Mouse (Mus musculus) olfactory bulb, adult 2 months (tissue): ENCODE measurements around the gene Anks3. TPM values are rescaled to one million over a fixed set of nuclear protein-coding genes. Genes with fewer than 3 reads are reported as not detected.
A peak's percentile ranks its signal among the peaks of the same experiment; 100 is the strongest.

ENCODE experiments used
- H3K27ac ChIP-seq: fragments of 200-500 bp; 2 replicates; pipeline ENCODE4 v1.5.1; 2012; ENCODE audit warnings: low read depth, low read length; ENCODE audit not compliant: insufficient read depth
- H3K4me1 ChIP-seq: fragments of 200-500 bp; 2 replicates; pipeline ENCODE4 v1.6.1; 2012; ENCODE audit warnings: low read length; ENCODE audit not compliant: control insufficient read depth, insufficient read depth
- H3K4me3 ChIP-seq: fragments of 200-500 bp; 2 replicates; pipeline ENCODE4 v1.5.1; 2012; ENCODE audit warnings: mild to moderate bottlenecking, low read depth, low read length, moderate library complexity; ENCODE audit not compliant: insufficient read depth
- CTCF ChIP-seq: fragments of 200-500 bp; IDR thresholded peaks from 2 replicates; pipeline ENCODE4 v1.5.1; 2012; ENCODE audit warnings: low read depth, mild to moderate bottlenecking, low read length, moderate library complexity; ENCODE audit not compliant: insufficient read depth
- POLR2A ChIP-seq: fragments of 200-500 bp; IDR thresholded peaks from 2 replicates; pipeline ENCODE4 v1.6.1; 2012; ENCODE audit warnings: mild to moderate bottlenecking, low read depth, low read length, moderate library complexity; ENCODE audit not compliant: insufficient read depth
- WGBS: fragments of 180-500 bp; shearing (Covaris S2); methylation state at CpG from one replicate; pipeline ENCODE4 v1.1.7; 2018; 5-methylcytosine and 5-hydroxymethylcytosine counted together
- polyA plus RNA-seq: library from polyadenylated mRNA; stranded (reverse); fragments of >200 nt; gene quantifications from 2 replicates; pipeline ENCODE4 v1.2.4, GENCODE M21; 2012; ENCODE audit warnings: low replicate concordance; ENCODE audit not compliant: missing spikeins, insufficient read depth, insufficient read length

The Anks3 gene
- polyA plus RNA-seq, 1 experiment, result not detected

DNA sequence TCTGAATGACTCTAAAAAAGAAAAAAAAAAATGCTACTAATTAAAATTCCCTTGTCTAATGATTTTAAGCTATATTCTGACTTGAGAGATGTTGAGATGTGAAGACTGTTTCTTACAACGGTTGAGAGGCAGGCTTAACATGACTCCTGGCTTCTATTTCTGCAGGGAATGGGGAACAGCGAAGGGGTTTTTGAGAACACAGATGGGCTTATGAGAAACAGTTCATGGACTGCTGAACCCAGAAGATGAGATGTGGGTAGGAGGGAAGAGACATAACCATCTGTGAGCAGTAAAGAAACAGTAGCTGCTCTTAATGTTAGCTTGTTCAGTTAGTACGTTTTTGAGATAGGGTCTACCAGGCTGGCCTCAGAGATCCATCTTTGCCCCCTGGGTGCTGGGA, 7.4 kb downstream of the Anks3 start:
- 60% methylated on average over 3 of the region's 3 CpGs for WGBS
- no peak for TF ChIP-seq POLR2A
- TF ChIP-seq CTCF, result no peak
- Histone ChIP-seq H3K27ac (no peak overlapping the region), H3K4me3 (no peak overlapping the region), H3K4me1 (peaks cover 11% of the 10 kb centered on the region)

DNA sequence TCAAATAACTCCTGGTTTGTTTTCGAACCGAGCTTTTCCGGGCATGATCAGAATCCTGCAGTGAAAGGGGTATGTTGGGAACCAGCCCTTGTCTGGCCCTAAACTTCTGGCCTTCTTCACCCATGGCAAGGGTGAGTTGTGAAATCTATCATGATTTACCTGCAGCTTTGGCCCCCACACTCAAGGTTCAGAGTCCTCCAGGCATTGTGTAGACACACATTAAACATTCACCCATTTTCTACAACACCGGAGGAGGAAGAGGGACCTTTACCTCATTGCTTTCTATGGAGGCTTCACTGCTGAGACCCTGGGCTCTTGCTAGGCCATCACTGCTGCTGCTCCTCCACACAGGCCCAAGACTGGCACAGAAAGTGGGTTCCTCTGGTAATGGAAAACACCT, 16.6 kb downstream of the Anks3 start:
- H3K4me3 ChIP-seq, result no peak overlapping the region
- H3K4me1 ChIP-seq, result no peaks in the 10 kb centered on the region
- H3K27ac ChIP-seq, result no peak overlapping the region
- TF ChIP-seq POLR2A, result no peak
- TF ChIP-seq CTCF, result no peak
- 63% methylated on average over 4 of the region's 4 CpGs for WGBS

DNA sequence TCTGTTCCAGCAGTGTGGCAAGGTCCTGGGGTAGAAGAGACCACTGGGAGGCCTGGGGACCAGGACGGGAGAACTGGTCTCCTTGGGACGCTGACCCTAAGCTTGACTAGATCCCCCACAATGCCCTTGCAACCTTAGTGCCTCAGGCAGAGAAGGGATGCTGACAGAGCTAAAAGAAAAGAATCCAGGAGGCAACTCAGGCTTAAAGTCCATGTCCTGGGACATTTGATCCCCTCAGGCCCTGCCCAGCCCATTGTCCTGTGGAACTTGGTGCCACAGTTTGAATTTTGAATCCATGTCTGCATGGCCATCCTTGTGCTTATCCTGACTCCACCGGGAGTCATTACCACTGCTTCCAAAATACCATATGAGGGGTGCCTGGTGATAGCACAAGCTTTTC, 17.9 kb downstream of the Anks3 start:
- TF ChIP-seq POLR2A (no peak), CTCF (no peak)
- no peak overlapping the region for H3K4me3 ChIP-seq
- H3K4me1 ChIP-seq, result 0 out of 2 replicates have a peak, but pooled peaks cover 2% of the 10 kb centered on the region
- no peak overlapping the region for H3K27ac ChIP-seq
- 82% methylated on average over 3 of the region's 3 CpGs for WGBS

DNA sequence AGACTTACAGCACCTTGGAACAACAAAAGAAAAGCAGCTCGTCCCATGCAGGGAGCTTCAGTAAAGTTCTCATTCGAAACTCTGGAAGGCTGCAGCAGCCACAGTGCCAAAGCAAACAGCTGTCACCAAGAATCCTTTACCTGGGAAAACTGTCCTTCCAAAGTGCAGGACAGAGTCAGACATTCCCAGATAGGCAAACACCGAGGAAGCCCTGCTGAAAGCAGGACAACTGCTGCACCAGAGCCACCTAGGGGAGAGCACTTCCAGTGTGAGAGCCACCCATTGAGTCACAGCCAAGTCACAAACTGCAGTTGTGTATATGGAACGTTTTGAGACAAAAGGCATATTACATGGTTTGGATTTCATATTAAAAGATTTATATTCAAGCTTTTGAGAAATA, 18.6 kb downstream of the Anks3 start:
- Histone ChIP-seq H3K4me3 (no peak overlapping the region), H3K27ac (no peak overlapping the region), H3K4me1 (peaks cover 5% of the 10 kb centered on the region)
- 68% methylated on average over 4 of the region's 4 CpGs for WGBS
- TF ChIP-seq CTCF (no peak), POLR2A (no peak)

DNA sequence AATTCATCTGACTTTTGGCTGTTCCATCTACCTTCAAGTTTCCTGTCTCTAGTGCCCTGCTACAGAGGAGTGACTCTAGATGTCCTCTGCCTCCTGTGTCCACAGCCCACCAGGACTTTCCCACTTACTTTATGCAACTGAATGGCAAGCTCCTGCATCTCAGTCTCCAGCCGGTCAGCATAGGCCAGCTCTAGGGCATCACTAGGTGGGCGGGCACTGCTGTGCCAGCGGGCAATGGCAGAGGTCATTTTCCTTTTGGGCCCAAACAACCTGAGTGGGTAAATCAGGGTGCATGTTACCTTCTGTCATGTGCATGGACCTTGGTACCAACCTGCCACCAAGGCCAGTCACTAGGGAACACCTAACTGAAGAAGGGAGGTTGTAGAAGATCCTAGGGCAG, 20.6 kb downstream of the Anks3 start:
- peaks cover 16% of the 10 kb centered on the region for H3K4me1 ChIP-seq
- H3K27ac ChIP-seq, result no peak overlapping the region
- WGBS, result 92% methylated on average over 3 of the region's 3 CpGs
- no peak for TF ChIP-seq CTCF
- no peak overlapping the region for H3K4me3 ChIP-seq

DNA sequence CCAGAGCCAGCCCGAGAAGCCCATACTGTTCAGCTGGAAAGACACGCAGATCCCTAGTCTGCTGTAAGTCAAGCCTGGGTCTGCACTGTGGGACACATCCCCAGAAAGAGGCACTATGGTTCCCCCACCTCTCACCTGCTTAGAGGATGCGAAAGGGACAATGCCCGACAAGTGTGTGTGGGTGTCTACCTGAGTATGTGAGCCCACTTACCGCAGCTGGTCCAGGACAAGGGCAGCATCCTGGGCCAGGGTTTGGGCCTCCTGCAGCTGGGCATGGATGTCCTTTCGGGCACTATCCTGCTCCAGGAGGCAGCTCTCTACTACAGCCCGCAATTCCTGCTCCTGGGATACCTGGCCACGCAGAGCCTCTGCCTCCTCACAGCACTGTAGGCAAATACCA, 21.1 kb downstream of the Anks3 start:
- Histone ChIP-seq H3K4me3 (no peak overlapping the region), H3K4me1 (peaks cover 16% of the 10 kb centered on the region), H3K27ac (no peak overlapping the region)
- WGBS, result 95% methylated on average over 8 of the region's 8 CpGs
- TF ChIP-seq CTCF (no peak), POLR2A (no peak)

DNA sequence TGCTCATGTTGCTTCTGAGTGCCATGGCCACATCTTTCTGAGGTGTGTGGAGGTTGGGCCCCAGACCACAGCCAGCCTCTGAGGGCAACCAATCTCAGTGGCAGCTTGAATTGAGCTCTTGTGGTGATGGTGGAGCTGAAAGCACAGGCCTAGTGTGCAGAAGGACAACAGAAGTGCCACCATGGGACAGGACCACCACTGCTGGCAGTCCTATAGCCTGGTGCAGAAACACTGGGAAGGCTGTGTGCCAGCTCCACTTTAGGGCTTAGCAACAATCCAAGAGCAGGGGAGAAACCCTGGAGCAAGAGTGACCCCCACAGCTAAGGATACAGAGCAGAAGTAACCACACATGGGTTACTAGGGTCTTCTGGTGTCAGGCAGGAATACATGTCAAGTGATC, 23.0 kb downstream of the Anks3 start:
- H3K27ac ChIP-seq, result no peak overlapping the region
- TF ChIP-seq CTCF (no peak), POLR2A (no peak)
- H3K4me3 ChIP-seq, result no peak overlapping the region
- H3K4me1 ChIP-seq, result peaks cover 26% of the 10 kb centered on the region

DNA sequence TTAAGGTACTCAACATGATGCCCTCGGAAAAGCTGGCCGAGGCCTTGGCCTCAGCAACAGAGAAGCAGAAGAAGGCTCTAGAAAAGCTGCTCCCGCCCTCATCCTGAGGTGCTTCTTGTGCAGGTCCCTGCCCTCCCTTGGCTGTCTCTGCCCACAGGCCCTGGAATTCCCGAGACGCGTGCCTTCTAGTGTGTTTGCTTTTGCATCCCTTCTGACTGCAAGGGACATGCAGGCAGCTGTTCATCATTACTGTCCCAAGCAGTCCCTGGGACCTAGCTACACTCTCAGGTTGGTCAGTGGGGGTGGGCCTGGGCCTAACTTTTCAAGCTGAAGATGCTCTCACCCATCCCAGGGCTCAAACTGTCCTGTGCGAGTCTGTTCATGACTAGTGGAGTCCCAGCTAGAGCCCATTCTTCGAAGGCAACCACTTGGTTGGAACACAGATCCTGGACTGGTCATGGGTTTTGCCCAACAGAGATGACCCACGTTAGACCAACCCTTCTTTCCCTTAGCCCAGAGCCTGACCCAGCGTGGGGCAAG, 23.6 kb downstream of the Anks3 start:
- Histone ChIP-seq H3K27ac (no peak overlapping the region), H3K4me1 (peaks cover 32% of the 10 kb centered on the region), H3K4me3 (no peak overlapping the region)
- 87% methylated on average over 10 of the region's 10 CpGs for WGBS
- no peak for TF ChIP-seq CTCF
- no peak for TF ChIP-seq POLR2A

DNA sequence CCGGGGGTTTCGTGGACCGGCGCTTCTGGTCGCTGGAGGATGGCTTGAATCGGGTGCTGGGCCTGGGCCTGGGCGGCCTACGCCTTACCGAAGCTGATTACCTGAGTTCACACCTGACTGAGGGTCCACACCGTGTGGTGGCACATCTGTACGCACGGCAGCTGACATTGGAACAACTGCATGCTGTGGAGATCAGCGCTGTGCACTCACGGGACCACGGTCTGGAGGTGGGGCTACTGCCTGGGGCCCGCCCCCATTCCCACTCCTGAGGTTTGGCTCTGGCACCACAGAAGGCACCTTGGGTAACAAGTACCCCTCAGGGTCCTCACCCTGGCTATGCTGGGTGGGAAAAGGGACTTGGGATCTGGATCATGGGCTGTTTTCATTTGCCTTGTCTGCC, 24.6 kb downstream of the Anks3 start:
- H3K27ac ChIP-seq, result peak overlapping the region; percentile 82
- no peak for TF ChIP-seq POLR2A
- no peak for TF ChIP-seq CTCF
- peaks cover 36% of the 10 kb centered on the region for H3K4me1 ChIP-seq
- under 1% methylated on average over 16 of the region's 16 CpGs for WGBS
- peak overlapping the region; percentile 95 for H3K4me3 ChIP-seq

DNA sequence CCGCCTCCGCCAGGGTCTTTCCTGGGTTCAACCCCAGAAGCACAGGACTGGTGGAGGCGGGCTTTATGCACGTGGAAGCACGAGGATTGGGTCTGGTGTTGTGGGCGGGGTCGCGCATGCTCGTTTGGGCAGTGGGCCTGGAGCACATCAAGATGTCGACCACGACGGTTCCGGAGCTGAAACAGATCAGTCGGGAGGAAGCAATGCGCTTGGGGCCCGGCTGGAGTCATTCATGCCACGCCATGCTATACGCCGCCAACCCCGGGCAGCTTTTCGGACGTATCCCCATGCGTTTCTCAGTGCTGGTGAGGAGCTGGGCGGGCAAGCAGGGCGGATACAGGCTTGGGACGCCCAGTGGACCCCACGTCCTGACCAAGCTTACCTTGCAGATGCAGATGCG, 25.0 kb downstream of the Anks3 start:
- peaks cover 36% of the 10 kb centered on the region for H3K4me1 ChIP-seq
- H3K27ac ChIP-seq, result peak overlapping the region; percentile 82
- TF ChIP-seq CTCF (no peak), POLR2A (peak; percentile 66)
- peak overlapping the region; percentile 95 for H3K4me3 ChIP-seq
- WGBS, result 0% methylated on average over 28 of the region's 28 CpGs
